Mouse (Mus musculus) intestine, embryonic 15.5 days (tissue): ENCODE measurements around the gene Myh6. TPM values are rescaled to one million over a fixed set of nuclear protein-coding genes. Genes with fewer than 3 reads are reported as not detected.

Experiments used
- ATAC-seq: fragments of 200-750 bp; cut with Nextera tagmentation; 2 replicates; pipeline ENCODE4 v1.8.0; 2017; ENCODE audit warnings: moderate TSS enrichment, moderate library complexity
- H3K27ac ChIP-seq: fragments of 300-500 bp; sonication (generic); 2 replicates; pipeline ENCODE4 v1.5.1; 2015; ENCODE audit warnings: mild to moderate bottlenecking, inconsistent platforms
- H3K27me3 ChIP-seq: fragments of 300-500 bp; sonication (generic); replicated peaks from 2 replicates; pipeline ENCODE4 v1.6.1; 2015; ENCODE audit warnings: inconsistent platforms
- H3K36me3 ChIP-seq: fragments of 300-500 bp; sonication (generic); 2 replicates; pipeline ENCODE4 v1.6.1; 2015; ENCODE audit warnings: inconsistent platforms
- H3K4me1 ChIP-seq: fragments of 300-500 bp; sonication (generic); replicated peaks from 2 replicates; pipeline ENCODE4 v1.6.1; 2015; ENCODE audit warnings: inconsistent platforms
- H3K4me2 ChIP-seq: fragments of 300-500 bp; sonication (generic); replicated peaks from 2 replicates; pipeline ENCODE4 v1.6.1; 2015; ENCODE audit warnings: mild to moderate bottlenecking, inconsistent platforms
- H3K4me3 ChIP-seq: fragments of 300-500 bp; sonication (generic); replicated peaks from 2 replicates; pipeline ENCODE4 v1.5.1; 2015; ENCODE audit warnings: inconsistent platforms
- H3K9ac ChIP-seq: fragments of 300-500 bp; sonication (generic); 2 replicates; pipeline ENCODE4 v1.6.1; 2015; ENCODE audit warnings: inconsistent platforms
- H3K9me3 ChIP-seq: fragments of 300-500 bp; sonication (generic); 2 replicates; pipeline ENCODE4 v1.6.1; 2016; ENCODE audit warnings: inconsistent platforms
- WGBS: fragments of 180-500 bp; shearing (Covaris S2); methylation state at CpG from one replicate; pipeline ENCODE4 v1.1.7; 2015; 5-methylcytosine and 5-hydroxymethylcytosine counted together
- polyA plus RNA-seq: library from polyadenylated mRNA; unstranded; fragments of >200 nt; fragmentation: Nextera tagmentation; extraction: Ambion mirVana; gene quantifications from 2 replicates; pipeline ENCODE4 v1.2.1, GENCODE M21; 2015

Myh6 gene
- polyA plus RNA-seq = 0.27 and 0.44 TPM in 2 replicates

GRCm38 (mm10) chr14:54966320-54966977, at the start of gene Myh6:
Gene Myh6, minus strand, starts transcription at chr14:54966927.
- H3K27ac ChIP-seq = no peak within 1 kb of the TSS
- H3K4me2 ChIP-seq = no peak within 1 kb of the TSS
- H3K4me3 ChIP-seq = no peak within 1 kb of the TSS
- WGBS = 71% methylated on average over 7 of the region's 7 CpGs
- no peaks in the 10 kb centered on the region for H3K9me3 ChIP-seq
- no peaks in the 10 kb centered on the region for H3K36me3 ChIP-seq
- no peak for ATAC-seq
- no peaks in the 10 kb centered on the region for H3K4me1 ChIP-seq
- no peaks in the 10 kb centered on the region for H3K27me3 ChIP-seq
- H3K9ac ChIP-seq = no peak within 1 kb of the TSS

- whole genome bisulfite sequencing = under 1% methylated on average over 17 of the region's 17 CpGs
Measured at GRCm38 (mm10) chr14:55015767-55016111, 49.0 kb upstream of the Myh6 start.

GRCm38 (mm10) chr14:55014991-55015766, 48.5 kb upstream of the Myh6 start, which contains the start of gene Ngdn:
Gene Ngdn, plus strand, starts transcription at chr14:55015454.
- Histone ChIP-seq H3K36me3 (0 out of 2 replicates have a peak, but pooled peaks cover 5% of the 10 kb centered on the region), H3K9me3 (no peaks in the 10 kb centered on the region), H3K27me3 (no peaks in the 10 kb centered on the region), H3K27ac (peak within 1 kb of the TSS; percentile 92), H3K4me2 (peak within 1 kb of the TSS; percentile 85), H3K4me3 (peak within 1 kb of the TSS; percentile 69), H3K9ac (peak within 1 kb of the TSS; percentile 74), H3K4me1 (no peaks in the 10 kb centered on the region)
- peak; percentile 98 for ATAC-seq
- WGBS = under 1% methylated on average over 36 of the region's 36 CpGs

More at GRCm38 (mm10) chr14:55015767-55016111, 49.0 kb upstream of the Myh6 start:
- ATAC-seq = no peak
- no peaks in the 10 kb centered on the region for H3K4me1 ChIP-seq
- no peaks in the 10 kb centered on the region for H3K9me3 ChIP-seq
- peak overlapping the region; percentile 74 for H3K9ac ChIP-seq
- H3K27me3 ChIP-seq = no peaks in the 10 kb centered on the region
- peak overlapping the region; percentile 69 for H3K4me3 ChIP-seq
- H3K27ac ChIP-seq = peak overlapping the region; percentile 75
- H3K36me3 ChIP-seq = 0 out of 2 replicates have a peak, but pooled peaks cover 5% of the 10 kb centered on the region
- H3K4me2 ChIP-seq = peak overlapping the region; percentile 66

DNA sequence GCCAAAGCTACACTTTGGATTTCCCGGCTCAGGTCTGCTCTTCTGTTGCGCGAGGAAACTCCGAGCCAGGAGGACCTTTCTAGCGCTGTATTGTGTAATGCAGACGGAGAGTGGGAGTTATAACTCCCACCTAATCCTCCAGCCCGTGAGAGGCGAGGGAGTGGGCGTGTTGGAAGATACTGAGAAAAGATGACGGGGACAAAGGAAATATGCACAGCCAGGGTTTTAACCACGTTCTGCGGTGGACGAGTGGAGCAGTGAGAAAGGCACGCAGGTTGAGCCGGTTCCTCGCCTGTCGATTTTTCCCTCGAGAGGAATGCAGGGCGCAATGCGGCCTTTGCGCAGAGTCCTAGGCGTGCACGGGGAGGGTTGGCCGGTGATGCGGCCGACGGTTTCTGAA, 47.9 kb upstream of the Myh6 start:
- H3K9me3 ChIP-seq = no peaks in the 10 kb centered on the region
- no peaks in the 10 kb centered on the region for H3K27me3 ChIP-seq
- H3K4me1 ChIP-seq = no peaks in the 10 kb centered on the region
- H3K36me3 ChIP-seq = 0 out of 2 replicates have a peak, but pooled peaks cover 5% of the 10 kb centered on the region
- peak overlapping the region; percentile 92 for H3K27ac ChIP-seq
- peak; percentile 73 for ATAC-seq
- H3K4me2 ChIP-seq = peak overlapping the region; percentile 85
- WGBS = under 1% methylated on average over 27 of the region's 27 CpGs
- H3K4me3 ChIP-seq = peak overlapping the region; percentile 53
- H3K9ac ChIP-seq = peak overlapping the region; percentile 68

- no peak for ATAC-seq
- Histone ChIP-seq H3K9ac (no peak overlapping the region), H3K4me1 (no peaks in the 10 kb centered on the region), H3K9me3 (no peaks in the 10 kb centered on the region), H3K4me2 (no peak overlapping the region), H3K27me3 (no peaks in the 10 kb centered on the region), H3K4me3 (no peak overlapping the region), H3K27ac (no peak overlapping the region), H3K36me3 (no peaks in the 10 kb centered on the region)
- WGBS = 61% methylated on average over 4 of the region's 4 CpGs
Measured at GRCm38 (mm10) chr14:55011116-55011515, 44.4 kb upstream of the Myh6 start.

DNA sequence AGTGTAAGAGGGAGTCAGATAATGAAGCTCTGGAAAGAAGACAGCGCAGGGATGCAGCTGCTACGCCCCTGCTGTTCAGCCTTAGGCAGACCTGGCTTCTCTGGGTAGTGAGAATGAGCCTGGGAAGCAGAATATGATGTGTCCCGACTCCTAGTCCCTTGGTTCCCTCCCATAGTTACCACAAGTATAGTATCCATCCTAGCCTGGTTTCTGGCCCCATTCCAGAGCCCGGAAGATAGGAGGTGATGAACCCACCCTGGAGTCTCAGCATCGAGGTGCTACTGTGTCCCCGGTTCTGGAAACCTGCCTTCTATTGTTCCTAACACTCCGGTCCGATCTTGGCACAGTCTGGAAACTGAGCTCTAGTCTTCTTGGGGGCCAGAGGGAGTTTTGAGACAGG, 41.7 kb upstream of the Myh6 start:
- WGBS = 80% methylated on average over 8 of the region's 8 CpGs
- no peak overlapping the region for H3K9ac ChIP-seq
- ATAC-seq = no peak

GRCm38 (mm10) chr14:55007120-55007908, 40.6 kb upstream of the Myh6 start:
- peak; percentile 68 for ATAC-seq
- no peaks in the 10 kb centered on the region for H3K9me3 ChIP-seq
- no peaks in the 10 kb centered on the region for H3K36me3 ChIP-seq
- H3K4me1 ChIP-seq = peaks cover 12% of the 10 kb centered on the region; the same call in 1 of the 2 replicates
- H3K4me2 ChIP-seq = no peak overlapping the region
- no peak overlapping the region for H3K9ac ChIP-seq
- H3K4me3 ChIP-seq = no peak overlapping the region
- whole genome bisulfite sequencing = 81% methylated on average over 9 of the region's 9 CpGs
- no peaks in the 10 kb centered on the region for H3K27me3 ChIP-seq
- H3K27ac ChIP-seq = no peak overlapping the region

More for the DNA sequence above, 41.7 kb upstream of the Myh6 start:
- H3K4me1 ChIP-seq = peaks cover 12% of the 10 kb centered on the region; the same call in 1 of the 2 replicates
- no peak overlapping the region for H3K27ac ChIP-seq
- H3K4me2 ChIP-seq = no peak overlapping the region
- no peaks in the 10 kb centered on the region for H3K36me3 ChIP-seq
- no peak overlapping the region for H3K4me3 ChIP-seq
- H3K9me3 ChIP-seq = no peaks in the 10 kb centered on the region
- no peaks in the 10 kb centered on the region for H3K27me3 ChIP-seq

- Histone ChIP-seq H3K4me3 (no peak overlapping the region), H3K27ac (no peak overlapping the region), H3K9ac (no peak overlapping the region), H3K4me1 (peaks cover 12% of the 10 kb centered on the region; the same call in 1 of the 2 replicates), H3K9me3 (no peaks in the 10 kb centered on the region), H3K36me3 (no peaks in the 10 kb centered on the region), H3K4me2 (no peak overlapping the region), H3K27me3 (no peaks in the 10 kb centered on the region)
- 64% methylated on average over 3 of the region's 3 CpGs for WGBS
- no peak for ATAC-seq
Measured at GRCm38 (mm10) chr14:55006541-55006940, 39.8 kb upstream of the Myh6 start.

GRCm38 (mm10) chr14:55005967-55006366, 39.2 kb upstream of the Myh6 start:
- no peak for ATAC-seq
- H3K36me3 ChIP-seq = no peaks in the 10 kb centered on the region
- H3K9me3 ChIP-seq = no peaks in the 10 kb centered on the region
- no peak overlapping the region for H3K9ac ChIP-seq
- H3K4me1 ChIP-seq = peaks cover 12% of the 10 kb centered on the region; the same call in 1 of the 2 replicates
- WGBS = 85% methylated on average over 8 of the region's 8 CpGs
- no peaks in the 10 kb centered on the region for H3K27me3 ChIP-seq
- no peak overlapping the region for H3K4me3 ChIP-seq
- no peak overlapping the region for H3K27ac ChIP-seq
- H3K4me2 ChIP-seq = no peak overlapping the region

DNA sequence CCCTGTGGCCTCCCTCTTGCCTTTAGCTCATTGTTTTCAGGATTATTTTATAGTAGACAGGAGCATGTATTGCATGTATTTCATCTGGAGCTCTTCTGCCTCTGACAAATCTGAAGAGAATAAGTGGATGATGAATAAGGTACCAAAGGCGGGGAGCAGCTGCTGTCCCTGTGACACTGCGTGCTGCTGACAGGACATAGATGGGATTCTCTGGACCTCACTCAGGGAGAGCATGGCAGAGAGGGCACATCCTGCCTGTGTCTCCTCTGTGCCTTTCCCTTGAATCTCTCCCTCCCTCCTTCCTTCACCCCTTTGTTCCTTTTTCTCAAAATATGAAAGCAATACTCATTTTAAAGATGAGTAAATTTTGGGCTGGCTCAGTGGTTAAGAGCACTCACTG, 38.8 kb upstream of the Myh6 start:
- H3K4me1 ChIP-seq = peaks cover 12% of the 10 kb centered on the region; the same call in 1 of the 2 replicates
- no peaks in the 10 kb centered on the region for H3K9me3 ChIP-seq
- H3K4me2 ChIP-seq = no peak overlapping the region
- no peak for ATAC-seq
- H3K27ac ChIP-seq = no peak overlapping the region
- no peaks in the 10 kb centered on the region for H3K36me3 ChIP-seq
- no peak overlapping the region for H3K9ac ChIP-seq
- 81% methylated on average over 2 of the region's 2 CpGs for WGBS
- H3K4me3 ChIP-seq = no peak overlapping the region
- H3K27me3 ChIP-seq = no peaks in the 10 kb centered on the region

GRCm38 (mm10) chr14:55003878-55004855, 37.4 kb upstream of the Myh6 start:
- 0 out of 2 replicates have a peak overlapping the region, but pooled peaks have one; percentile 3 for H3K4me2 ChIP-seq
- no peak overlapping the region for H3K9ac ChIP-seq
- H3K4me1 ChIP-seq = peaks cover 12% of the 10 kb centered on the region; the same call in 1 of the 2 replicates
- H3K27ac ChIP-seq = no peak overlapping the region
- WGBS = 70% methylated on average over 18 of the region's 18 CpGs
- no peaks in the 10 kb centered on the region for H3K9me3 ChIP-seq
- no peaks in the 10 kb centered on the region for H3K36me3 ChIP-seq
- ATAC-seq = peak; percentile 32; the same call in 1 of the 2 replicates
- H3K4me3 ChIP-seq = no peak overlapping the region
- no peaks in the 10 kb centered on the region for H3K27me3 ChIP-seq
